Mouse (Mus musculus): ENCODE measurements around the gene Calhm5. TPM values are rescaled to one million over a fixed set of nuclear protein-coding genes. Genes with fewer than 3 reads are reported as not detected.

Gene Calhm5
- polyA plus RNA-seq, 1 experiment: 7.7 TPM

- no peak for DNase-seq (ENCODE audit: low spot score)
Observed at GRCm38 (mm10) chr10:34070999-34071492, 25.3 kb downstream of the Calhm5 start.

GRCm38 (mm10) chr10:34069606-34070005 is 26.7 kb downstream of the Calhm5 start:
- no peak for DNase-seq (ENCODE audit: low spot score)

GRCm38 (mm10) chr10:34066591-34066990 is 29.7 kb downstream of the Calhm5 start:
- DNase-seq (ENCODE audit: low spot score): no peak

GRCm38 (mm10) chr10:34053987-34054386 is 42.3 kb downstream of the Calhm5 start:
- DNase-seq (ENCODE audit: low spot score): no peak

GRCm38 (mm10) chr10:34044210-34044609 is 52.1 kb downstream of the Calhm5 start, which contains the start of gene Calhm4:
TSS of gene Calhm4 (minus strand) at chr10:34044310.
- DNase-seq (ENCODE audit: low spot score): no peak

Other genes with a start within 250 kb of the Calhm5 start
- gene Sult3a1, start 238.8 kb downstream of the Calhm5 start, polyA plus RNA-seq (2012; rRNA removed): not detected in 2 replicates
- gene Rsph4a, start 191.4 kb downstream of the Calhm5 start, polyA plus RNA-seq (2012; rRNA removed): 1.7 and 1.8 TPM in 2 replicates
- 13.2 and 16.1 TPM in 2 replicates for gene Zup1, start 145.2 kb downstream of the Calhm5 start, polyA plus RNA-seq (2012; rRNA removed)
- 66.1 and 68.9 TPM in 2 replicates for gene Rwdd1, start 76.9 kb downstream of the Calhm5 start, polyA plus RNA-seq (2012; rRNA removed)
- gene Trappc3l, start 58.9 kb downstream of the Calhm5 start, polyA plus RNA-seq (2012; rRNA removed): 0.07 TPM in 1 of 2 replicates, not detected in the other
- gene Calhm4, start 52.2 kb downstream of the Calhm5 start, polyA plus RNA-seq (2012; rRNA removed): 0.03 TPM in 1 of 2 replicates, not detected in the other
- 1.8 and 2.4 TPM in 2 replicates for gene Calhm6, start 31.5 kb upstream of the Calhm5 start, polyA plus RNA-seq (2012; rRNA removed)
- 15.9 and 17.6 TPM in 2 replicates for gene Dse, start 111.2 kb upstream of the Calhm5 start, polyA plus RNA-seq (2012; rRNA removed)
- 52.8 and 58.2 TPM in 2 replicates for gene Tspyl1, start 185.7 kb upstream of the Calhm5 start, polyA plus RNA-seq (2012; rRNA removed)
- gene Tspyl4, start 200.9 kb upstream of the Calhm5 start, polyA plus RNA-seq (2012; rRNA removed): 11.1 and 15.2 TPM in 2 replicates

Data from urinary bladder, adult 2 months (tissue).